Mouse (Mus musculus) liver, embryonic 15.5 days (tissue): Measurements from ENCODE around the gene Gp9. TPM values are rescaled to one million over a fixed set of nuclear protein-coding genes. Genes with fewer than 3 reads are reported as not detected.

Source experiments
- ATAC-seq: fragments of 200-750 bp; cut with Nextera tagmentation; 2 replicates; pipeline ENCODE4 v1.8.0; 2017; ENCODE audit warnings: moderate number of reproducible peaks, mild to moderate bottlenecking, moderate library complexity; ENCODE audit not compliant: insufficient read depth
- H3K27ac ChIP-seq: fragments of 300-500 bp; sonication (generic); replicated peaks from 2 replicates; pipeline ENCODE4 v1.5.1; 2015; ENCODE audit warnings: mild to moderate bottlenecking, inconsistent platforms
- H3K27me3 ChIP-seq: fragments of 300-500 bp; sonication (generic); 2 replicates; pipeline ENCODE4 v1.6.1; 2015; ENCODE audit warnings: mild to moderate bottlenecking, inconsistent platforms
- H3K36me3 ChIP-seq: fragments of 300-500 bp; sonication (generic); replicated peaks from 2 replicates; pipeline ENCODE4 v1.6.1; 2015; ENCODE audit warnings: moderate library complexity, mild to moderate bottlenecking, inconsistent platforms
- H3K4me1 ChIP-seq: fragments of 300-500 bp; sonication (generic); replicated peaks from 2 replicates; pipeline ENCODE4 v1.6.1; 2015; ENCODE audit warnings: inconsistent platforms
- H3K4me2 ChIP-seq: fragments of 300-500 bp; sonication (generic); 2 replicates; pipeline ENCODE4 v1.6.1; 2015; ENCODE audit warnings: moderate library complexity, mild to moderate bottlenecking, inconsistent platforms
- H3K4me3 ChIP-seq: fragments of 300-500 bp; sonication (generic); replicated peaks from 2 replicates; pipeline ENCODE4 v1.5.1; 2015; ENCODE audit warnings: mild to moderate bottlenecking, inconsistent platforms
- H3K9ac ChIP-seq: fragments of 300-500 bp; sonication (generic); 2 replicates; pipeline ENCODE4 v1.6.1; 2015; ENCODE audit warnings: moderate library complexity, mild to moderate bottlenecking, inconsistent platforms
- H3K9me3 ChIP-seq: fragments of 300-500 bp; sonication (generic); replicated peaks from 2 replicates; pipeline ENCODE4 v1.6.1; 2016; ENCODE audit warnings: inconsistent platforms
- WGBS: fragments of 180-500 bp; shearing (Covaris S2); methylation state at CpG from one replicate; pipeline ENCODE4 v1.1.7; 2015; ENCODE audit warnings: mixed read lengths; ENCODE audit not compliant: insufficient replicate concordance; 5-methylcytosine and 5-hydroxymethylcytosine counted together
- polyA plus RNA-seq: library from polyadenylated mRNA; unstranded; fragments of >200 nt; fragmentation: Nextera tagmentation; extraction: Ambion mirVana; gene quantifications from 2 replicates; pipeline ENCODE4 v1.2.1, GENCODE M21; 2015

Gp9 gene
- polyA plus RNA-seq, result 26.8 and 29.9 TPM in 2 replicates

GRCm38 (mm10) chr6:87777842-87778241 lies at the start of gene Gp9:
Gp9 (plus strand) TSS chr6:87778072.
- Histone ChIP-seq H3K4me1 (peaks cover 41% of the 10 kb centered on the region), H3K9me3 (no peaks in the 10 kb centered on the region), H3K9ac (peak within 1 kb of the TSS; percentile 55), H3K36me3 (no peaks in the 10 kb centered on the region), H3K27ac (peak within 1 kb of the TSS; percentile 94), H3K27me3 (no peaks in the 10 kb centered on the region), H3K4me2 (peak within 1 kb of the TSS; percentile 64), H3K4me3 (peak within 1 kb of the TSS; percentile 45)
- ATAC-seq, result no peak
- 16% methylated on average over 2 of the region's 2 CpGs for WGBS

DNA sequence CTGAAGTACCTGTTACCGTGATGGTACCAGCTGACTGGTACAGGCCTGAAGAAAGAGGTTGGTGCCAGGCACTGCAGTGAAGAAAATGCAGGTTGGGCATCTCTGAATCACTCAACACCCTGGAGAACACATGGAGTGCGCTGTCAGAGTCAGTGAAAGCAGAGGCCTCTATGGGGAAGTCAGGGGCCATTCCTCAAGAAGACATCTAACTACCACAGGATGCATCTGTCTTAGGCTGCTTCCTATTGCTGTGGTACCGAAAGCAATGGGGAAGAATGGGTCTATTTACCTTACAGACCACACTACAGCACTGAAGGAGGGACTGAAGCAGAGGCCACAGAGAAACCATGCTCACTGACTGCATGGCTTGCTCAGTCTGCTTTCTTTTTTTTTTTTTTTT lies 49.8 kb upstream of the Gp9 start:
- H3K9me3 ChIP-seq, result no peaks in the 10 kb centered on the region
- H3K36me3 ChIP-seq, result no peaks in the 10 kb centered on the region
- H3K4me2 ChIP-seq, result no peak overlapping the region
- no peak overlapping the region for H3K4me3 ChIP-seq
- WGBS, result 12% methylated on average over 3 of the region's 3 CpGs
- H3K27ac ChIP-seq, result no peak overlapping the region
- ATAC-seq, result no peak
- H3K27me3 ChIP-seq, result peaks cover 70% of the 10 kb centered on the region
- H3K4me1 ChIP-seq, result peaks cover 33% of the 10 kb centered on the region
- no peak overlapping the region for H3K9ac ChIP-seq

GRCm38 (mm10) chr6:87730141-87730540 lies 47.7 kb upstream of the Gp9 start:
- Histone ChIP-seq H3K4me3 (peak overlapping the region; percentile 47), H3K27me3 (peaks cover 85% of the 10 kb centered on the region), H3K36me3 (no peaks in the 10 kb centered on the region), H3K4me2 (peak overlapping the region; percentile 67), H3K4me1 (peaks cover 34% of the 10 kb centered on the region), H3K9ac (no peak overlapping the region), H3K27ac (no peak overlapping the region), H3K9me3 (no peaks in the 10 kb centered on the region)
- WGBS, result 31% methylated on average over 13 of the region's 13 CpGs
- ATAC-seq, result no peak

GRCm38 (mm10) chr6:87730591-87731462 lies 47.0 kb upstream of the Gp9 start, which contains the start of gene Efcc1:
Efcc1 (plus strand) TSS chr6:87730869.
- WGBS, result under 1% methylated on average over 89 of the region's 90 CpGs
- Histone ChIP-seq H3K4me3 (peak within 1 kb of the TSS; percentile 47), H3K36me3 (no peaks in the 10 kb centered on the region), H3K4me2 (peak within 1 kb of the TSS; percentile 67), H3K27me3 (peaks cover 91% of the 10 kb centered on the region), H3K9me3 (no peaks in the 10 kb centered on the region), H3K27ac (no peak within 1 kb of the TSS), H3K9ac (no peak within 1 kb of the TSS), H3K4me1 (peaks cover 34% of the 10 kb centered on the region)
- ATAC-seq, result 0 out of 2 replicates have a peak, but pooled peaks have one; percentile 20

- no peak overlapping the region for H3K9ac ChIP-seq
- peaks cover 34% of the 10 kb centered on the region for H3K4me1 ChIP-seq
- peak overlapping the region; percentile 67 for H3K4me2 ChIP-seq
- H3K9me3 ChIP-seq, result no peaks in the 10 kb centered on the region
- H3K27me3 ChIP-seq, result peaks cover 99% of the 10 kb centered on the region
- H3K27ac ChIP-seq, result no peak overlapping the region
- ATAC-seq, result no peak
- WGBS, result 6% methylated on average over 19 of the region's 19 CpGs
- peak overlapping the region; percentile 47 for H3K4me3 ChIP-seq
- H3K36me3 ChIP-seq, result no peaks in the 10 kb centered on the region
These were observed 46.3 kb upstream of the Gp9 start for GRCm38 (mm10) chr6:87731463-87732095.

- 5% methylated on average over 53 of the region's 53 CpGs for WGBS
- H3K4me3 ChIP-seq, result peak overlapping the region; percentile 37
- H3K4me2 ChIP-seq, result peak overlapping the region; percentile 67
- H3K9me3 ChIP-seq, result no peaks in the 10 kb centered on the region
- peaks cover 92% of the 10 kb centered on the region for H3K27me3 ChIP-seq
- no peaks in the 10 kb centered on the region for H3K36me3 ChIP-seq
- no peak for ATAC-seq
- H3K4me1 ChIP-seq, result peaks cover 36% of the 10 kb centered on the region
- no peak overlapping the region for H3K27ac ChIP-seq
- no peak overlapping the region for H3K9ac ChIP-seq
These were observed 45.5 kb upstream of the Gp9 start for GRCm38 (mm10) chr6:87732151-87733011.

DNA sequence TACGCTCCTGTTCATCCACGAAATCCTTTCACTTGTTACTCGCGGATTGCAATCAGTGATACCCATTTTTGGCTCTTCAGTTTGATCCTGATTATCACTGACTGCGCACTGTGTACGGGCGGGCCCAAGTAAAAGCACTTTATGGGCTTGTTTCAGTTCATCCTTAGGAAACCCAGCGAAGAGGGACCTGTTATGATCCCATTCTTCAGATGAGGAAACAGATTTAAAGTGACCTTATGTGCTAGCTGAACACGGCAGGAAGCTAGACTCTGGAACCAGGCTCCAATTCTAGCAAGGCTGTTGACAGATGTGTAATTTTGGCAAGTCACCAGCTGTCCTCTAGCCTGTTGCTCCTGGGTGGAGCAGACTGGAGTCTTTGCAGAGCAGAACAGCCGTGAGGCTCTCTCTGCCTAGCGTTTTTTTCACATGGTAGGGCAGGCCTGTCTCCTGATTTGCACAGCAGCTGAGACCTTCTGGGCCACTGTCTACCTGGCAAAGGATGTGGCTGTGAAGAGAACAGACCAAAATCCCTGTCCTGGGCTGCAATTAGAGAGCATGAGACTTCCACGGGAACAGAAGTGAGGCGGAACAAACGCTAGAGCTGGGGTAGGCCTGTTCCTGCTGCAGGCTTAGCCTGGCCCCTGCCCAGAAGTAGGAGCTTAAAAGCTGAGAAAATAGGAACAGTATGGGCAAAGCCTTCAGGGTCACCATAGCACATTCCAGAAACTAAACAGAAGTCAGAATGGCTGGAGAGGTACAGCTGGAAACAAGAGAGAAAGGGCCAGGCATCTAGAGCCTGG lies 44.5 kb upstream of the Gp9 start:
- peaks cover 83% of the 10 kb centered on the region for H3K27me3 ChIP-seq

GRCm38 (mm10) chr6:87734136-87734535 lies 43.7 kb upstream of the Gp9 start:
- peaks cover 51% of the 10 kb centered on the region for H3K4me1 ChIP-seq
- no peaks in the 10 kb centered on the region for H3K9me3 ChIP-seq
- H3K27me3 ChIP-seq, result peaks cover 75% of the 10 kb centered on the region
- 60% methylated on average over 5 of the region's 5 CpGs for WGBS
- H3K4me3 ChIP-seq, result no peak overlapping the region
- no peak overlapping the region for H3K27ac ChIP-seq
- H3K4me2 ChIP-seq, result no peak overlapping the region
- no peak for ATAC-seq
- H3K9ac ChIP-seq, result no peak overlapping the region
- H3K36me3 ChIP-seq, result no peaks in the 10 kb centered on the region

More for the DNA sequence above, 44.5 kb upstream of the Gp9 start:
- Histone ChIP-seq H3K9me3 (no peaks in the 10 kb centered on the region), H3K27ac (no peak overlapping the region), H3K4me2 (0 out of 2 replicates have a peak overlapping the region, but pooled peaks have one; percentile 67), H3K4me3 (peak overlapping the region; percentile 37; the same call in 1 of the 2 replicates), H3K4me1 (peaks cover 45% of the 10 kb centered on the region), H3K36me3 (no peaks in the 10 kb centered on the region), H3K9ac (no peak overlapping the region)
- WGBS, result 39% methylated on average over 14 of the region's 14 CpGs
- no peak for ATAC-seq

GRCm38 (mm10) chr6:87736923-87737322 lies 40.9 kb upstream of the Gp9 start:
- H3K9me3 ChIP-seq, result no peaks in the 10 kb centered on the region
- 59% methylated on average over 4 of the region's 4 CpGs for WGBS
- H3K36me3 ChIP-seq, result no peaks in the 10 kb centered on the region
- no peak overlapping the region for H3K9ac ChIP-seq
- no peak overlapping the region for H3K4me3 ChIP-seq
- no peak overlapping the region for H3K27ac ChIP-seq
- H3K4me2 ChIP-seq, result no peak overlapping the region
- peaks cover 47% of the 10 kb centered on the region for H3K27me3 ChIP-seq
- H3K4me1 ChIP-seq, result peaks cover 65% of the 10 kb centered on the region
- no peak for ATAC-seq

GRCm38 (mm10) chr6:87737921-87738626 lies 39.8 kb upstream of the Gp9 start:
- no peak overlapping the region for H3K27ac ChIP-seq
- 77% methylated on average over 4 of the region's 4 CpGs for WGBS

More at GRCm38 (mm10) chr6:87737921-87738626, 39.8 kb upstream of the Gp9 start:
- Histone ChIP-seq H3K36me3 (no peaks in the 10 kb centered on the region), H3K4me3 (no peak overlapping the region), H3K4me1 (peaks cover 66% of the 10 kb centered on the region), H3K27me3 (peaks cover 36% of the 10 kb centered on the region), H3K9ac (no peak overlapping the region), H3K9me3 (no peaks in the 10 kb centered on the region), H3K4me2 (no peak overlapping the region)
- ATAC-seq, result no peak
